Mouse (Mus musculus): ENCODE measurements around the gene Tmbim7. TPM values are rescaled to one million over a fixed set of nuclear protein-coding genes. Genes with fewer than 3 reads are reported as not detected.

Gene Tmbim7
- polyA plus RNA-seq, 1 experiment from 2014 or later, result not detected

- no peaks in the 10 kb centered on the region for H3K4me1 ChIP-seq (replicated peaks; ENCODE audit: control insufficient read depth, insufficient read depth)
Measured at GRCm38 (mm10) chr5:3725491-3725890, 74.5 kb downstream of the Tmbim7 start.

GRCm38 (mm10) chr5:3728820-3729219 lies 77.8 kb downstream of the Tmbim7 start:
- Histone ChIP-seq H3K9ac (ENCODE audit: low read length) (no peak overlapping the region), H3K36me3 (ENCODE audit: control insufficient read depth, insufficient read depth, low read length) (0 out of 2 replicates have a peak, but pooled peaks cover 1% of the 10 kb centered on the region), H3K4me3 (ENCODE audit: low read depth, low read length) (no peak overlapping the region), H3K27me3 (ENCODE audit: control insufficient read depth, insufficient read depth, low read length) (no peaks in the 10 kb centered on the region), H3K27ac (replicated peaks) (no peak overlapping the region), H3K9me3 (ENCODE audit: control insufficient read depth, low read length) (no peaks in the 10 kb centered on the region), H3K4me1 (replicated peaks; ENCODE audit: control insufficient read depth, insufficient read depth) (no peaks in the 10 kb centered on the region), H3K4me2 (replicated peaks; ENCODE audit: low read depth) (no peak overlapping the region)
- no peak for ATAC-seq (ENCODE audit: low FRiP score, low TSS enrichment)
- 72% methylated on average over 5 of the region's 5 CpGs for WGBS
- TF ChIP-seq CTCF (IDR thresholded peaks at IDR 0.05; ENCODE audit: low read depth) (no peak), EP300 (optimal IDR thresholded peaks at IDR 0.05) (no peak)
- DNase-seq (ENCODE audit: low spot score), result no peak

More at GRCm38 (mm10) chr5:3725491-3725890, 74.5 kb downstream of the Tmbim7 start:
- no peak for TF ChIP-seq CTCF (IDR thresholded peaks at IDR 0.05; ENCODE audit: low read depth)
- ATAC-seq (ENCODE audit: low FRiP score, low TSS enrichment) (no peak), DNase-seq (ENCODE audit: low spot score) (no peak)
- Histone ChIP-seq H3K4me2 (replicated peaks; ENCODE audit: low read depth) (no peak overlapping the region), H3K9me3 (ENCODE audit: control insufficient read depth, low read length) (no peaks in the 10 kb centered on the region), H3K27ac (replicated peaks) (no peak overlapping the region), H3K27me3 (ENCODE audit: control insufficient read depth, insufficient read depth, low read length) (no peaks in the 10 kb centered on the region), H3K36me3 (ENCODE audit: control insufficient read depth, insufficient read depth, low read length) (no peaks in the 10 kb centered on the region), H3K9ac (ENCODE audit: low read length) (no peak overlapping the region), H3K4me3 (ENCODE audit: low read depth, low read length) (no peak overlapping the region)
- 80% methylated on average over 1 of the region's 1 CpGs for WGBS

Small RNA genes within 50 kb of the gene (microRNA-seq; reads per million reads assigned to microRNA genes)
- gene Gm22926 (not detected), gene Gm26238 (not detected)

Other genes starting within 250 kb of the Tmbim7 start
- 14.7 and 16.4 TPM in 2 replicates for gene Fam133b, start 107.3 kb upstream of the Tmbim7 start, polyA plus RNA-seq (2015; fragmentation: Nextera tagmentation; extraction: Ambion mirVana)
- 0.61 and 0.91 TPM in 2 replicates for gene 1700109H08Rik, start 79.6 kb upstream of the Tmbim7 start, polyA plus RNA-seq (2015; fragmentation: Nextera tagmentation; extraction: Ambion mirVana)
- gene Pex1, start 55.1 kb upstream of the Tmbim7 start, polyA plus RNA-seq (2015; fragmentation: Nextera tagmentation; extraction: Ambion mirVana), result 6.2 and 8.7 TPM in 2 replicates
- 7.0 TPM in 2 replicates for gene Rbm48, start 54.6 kb upstream of the Tmbim7 start, polyA plus RNA-seq (2015; fragmentation: Nextera tagmentation; extraction: Ambion mirVana)
- 40.4 and 40.6 TPM in 2 replicates for gene Gatad1, start 6.0 kb downstream of the Tmbim7 start, polyA plus RNA-seq (2015; fragmentation: Nextera tagmentation; extraction: Ambion mirVana)
- gene Ankib1, start 151.7 kb downstream of the Tmbim7 start, polyA plus RNA-seq (2015; fragmentation: Nextera tagmentation; extraction: Ambion mirVana), result 5.9 and 6.2 TPM in 2 replicates
- 18.2 and 19.8 TPM in 2 replicates for gene Krit1, start 152.0 kb downstream of the Tmbim7 start, polyA plus RNA-seq (2015; fragmentation: Nextera tagmentation; extraction: Ambion mirVana)
- gene Lrrd1, start 194.0 kb downstream of the Tmbim7 start, polyA plus RNA-seq (2015; fragmentation: Nextera tagmentation; extraction: Ambion mirVana), result not detected in 2 replicates
- 4.1 and 4.9 TPM in 2 replicates for gene Mterf1a, start 242.8 kb downstream of the Tmbim7 start, polyA plus RNA-seq (2015; fragmentation: Nextera tagmentation; extraction: Ambion mirVana)